Mouse (Mus musculus) WW6 (cell line): ENCODE measurements around the gene Pkp4.

ENCODE experiments used
- DNase-seq: peaks from one replicate; pipeline ENCODE4 v3.0.0-alpha.2; 2013; ENCODE audit warnings: low read depth, low spot score

The Pkp4 gene

GRCm38 (mm10) chr2:59184107-59185064 lies 23.7 kb downstream of the Pkp4 start:
- no peak for DNase-seq

GRCm38 (mm10) chr2:59186122-59186521 lies 25.5 kb downstream of the Pkp4 start:
- DNase-seq: no peak

- DNase-seq: no peak
These were observed 26.3 kb downstream of the Pkp4 start for GRCm38 (mm10) chr2:59186966-59187365.

GRCm38 (mm10) chr2:59188306-59188705 lies 27.7 kb downstream of the Pkp4 start:
- DNase-seq: no peak

GRCm38 (mm10) chr2:59189661-59190185 lies 29.1 kb downstream of the Pkp4 start:
- no peak for DNase-seq

- no peak for DNase-seq
These were observed 29.5 kb downstream of the Pkp4 start for GRCm38 (mm10) chr2:59190186-59190585.

- no peak for DNase-seq
These were observed 30.8 kb downstream of the Pkp4 start for GRCm38 (mm10) chr2:59191466-59191865.

GRCm38 (mm10) chr2:59193117-59193516 lies 32.5 kb downstream of the Pkp4 start:
- DNase-seq: no peak

- DNase-seq: no peak
These were observed 36.5 kb downstream of the Pkp4 start for GRCm38 (mm10) chr2:59197156-59197555.

- DNase-seq: no peak
These were observed 38.9 kb downstream of the Pkp4 start for GRCm38 (mm10) chr2:59199476-59199976.

GRCm38 (mm10) chr2:59200511-59200910 lies 39.9 kb downstream of the Pkp4 start:
- DNase-seq: no peak

- DNase-seq: no peak
These were observed 42.3 kb downstream of the Pkp4 start for GRCm38 (mm10) chr2:59202930-59203329.

GRCm38 (mm10) chr2:59203627-59204425 lies 43.2 kb downstream of the Pkp4 start:
- no peak for DNase-seq

- DNase-seq: no peak
These were observed 44.4 kb downstream of the Pkp4 start for GRCm38 (mm10) chr2:59205092-59205491.

- DNase-seq: no peak
These were observed 45.5 kb downstream of the Pkp4 start for GRCm38 (mm10) chr2:59206190-59206589.

GRCm38 (mm10) chr2:59207240-59207639 lies 46.6 kb downstream of the Pkp4 start:
- no peak for DNase-seq

GRCm38 (mm10) chr2:59207725-59208124 lies 47.1 kb downstream of the Pkp4 start:
- DNase-seq: no peak

- no peak for DNase-seq
These were observed 47.6 kb downstream of the Pkp4 start for GRCm38 (mm10) chr2:59208276-59208675.

- DNase-seq: no peak
These were observed 50.4 kb downstream of the Pkp4 start for GRCm38 (mm10) chr2:59211051-59211450.

GRCm38 (mm10) chr2:59212430-59212829 lies 51.8 kb downstream of the Pkp4 start:
- DNase-seq: no peak

- no peak for DNase-seq
These were observed 52.2 kb downstream of the Pkp4 start for GRCm38 (mm10) chr2:59212846-59213245.

GRCm38 (mm10) chr2:59217931-59218330 lies 57.3 kb downstream of the Pkp4 start:
- DNase-seq: no peak
